Mouse (Mus musculus): Measurements from ENCODE around the gene Snx8. TPM values are rescaled to one million over a fixed set of nuclear protein-coding genes. Genes with fewer than 3 reads are reported as not detected.
"Not testable (repeated sequence)": the region's sequence is repeated elsewhere in the genome, so short reads cannot be mapped to it uniquely, and the experiment has no call there.

Snx8 gene
- total RNA-seq, 2 experiments from 2014 or later: 16.7 to 20.7 TPM

GRCm38 (mm10) chr5:140387236-140387635 is 1.8 kb downstream of the Snx8 start:
- no peak for DNase-seq

GRCm38 (mm10) chr5:140384462-140384861 is 4.6 kb downstream of the Snx8 start:
- DNase-seq: no peak

- DNase-seq: no peak
Observed at GRCm38 (mm10) chr5:140383559-140383958, 5.5 kb downstream of the Snx8 start.

GRCm38 (mm10) chr5:140382688-140383087 is 6.4 kb downstream of the Snx8 start:
- no peak for DNase-seq

GRCm38 (mm10) chr5:140381156-140381555 is 7.9 kb downstream of the Snx8 start:
- DNase-seq: no peak

- peak in 1 of 2 experiments; percentile 17 for DNase-seq
Observed at GRCm38 (mm10) chr5:140379299-140379698, 9.8 kb downstream of the Snx8 start.

GRCm38 (mm10) chr5:140378121-140378853 is 10.8 kb downstream of the Snx8 start:
- no peak for DNase-seq

GRCm38 (mm10) chr5:140375249-140375829 is 13.7 kb downstream of the Snx8 start:
- DNase-seq: no peak

- no peak for DNase-seq
Observed at GRCm38 (mm10) chr5:140374226-140374625, 14.8 kb downstream of the Snx8 start.

- no peak for DNase-seq
Observed at GRCm38 (mm10) chr5:140373711-140374110, 15.4 kb downstream of the Snx8 start.

- no peak for DNase-seq
Observed at GRCm38 (mm10) chr5:140371671-140372070, 17.4 kb downstream of the Snx8 start.

GRCm38 (mm10) chr5:140370446-140371254 is 18.4 kb downstream of the Snx8 start:
- DNase-seq: peak in 1 of 2 experiments; percentile 33

GRCm38 (mm10) chr5:140369466-140369865 is 19.6 kb downstream of the Snx8 start:
- no peak for DNase-seq

GRCm38 (mm10) chr5:140368926-140369325 is 20.1 kb downstream of the Snx8 start:
- DNase-seq: no peak

- not testable (repeated sequence) for DNase-seq
Observed at GRCm38 (mm10) chr5:140368126-140368525, 20.9 kb downstream of the Snx8 start.

- no peak for DNase-seq
Observed at GRCm38 (mm10) chr5:140364415-140364814, 24.6 kb downstream of the Snx8 start.

GRCm38 (mm10) chr5:140359930-140360674 is 29.0 kb downstream of the Snx8 start:
- no peak for DNase-seq

- DNase-seq: no peak
Observed at GRCm38 (mm10) chr5:140357466-140357865, 31.6 kb downstream of the Snx8 start.

GRCm38 (mm10) chr5:140355934-140356333 is 33.1 kb downstream of the Snx8 start:
- DNase-seq: no peak

GRCm38 (mm10) chr5:140352352-140352751 is 36.7 kb downstream of the Snx8 start:
- DNase-seq: no peak

- DNase-seq: no peak
Observed at GRCm38 (mm10) chr5:140350731-140351497, 38.1 kb downstream of the Snx8 start.
